Mouse (Mus musculus) neural tube, embryonic 15.5 days (tissue): ENCODE measurements at regions not wholly inside any gene's neighbourhood (a gene's known extent, or its start where the extent isn't known, plus 50 kb on each side); places are given as distances from the start of the nearest gene placed in this dataset.

Source experiments
- ATAC-seq: fragments of 200-750 bp; cut with Nextera tagmentation; 2 replicates; pipeline ENCODE4 v1.8.0; 2017; ENCODE audit warnings: mild to moderate bottlenecking, moderate TSS enrichment, moderate library complexity; ENCODE audit not compliant: low FRiP score
- H3K27ac ChIP-seq: fragments of 300-500 bp; sonication (generic); replicated peaks from 2 replicates; pipeline ENCODE4 v1.5.1; 2015; ENCODE audit warnings: mild to moderate bottlenecking, inconsistent platforms
- H3K27me3 ChIP-seq: fragments of 300-500 bp; sonication (generic); replicated peaks from 2 replicates; pipeline ENCODE4 v1.6.1; 2015; ENCODE audit warnings: inconsistent platforms
- H3K36me3 ChIP-seq: fragments of 300-500 bp; sonication (generic); 2 replicates; pipeline ENCODE4 v1.6.1; 2015; ENCODE audit warnings: inconsistent platforms
- H3K4me1 ChIP-seq: fragments of 300-500 bp; sonication (generic); 2 replicates; pipeline ENCODE4 v1.6.1; 2015; ENCODE audit warnings: inconsistent platforms
- H3K4me2 ChIP-seq: fragments of 300-500 bp; sonication (generic); 2 replicates; pipeline ENCODE4 v1.6.1; 2015; ENCODE audit warnings: inconsistent platforms, mild to moderate bottlenecking, moderate library complexity
- H3K4me3 ChIP-seq: fragments of 300-500 bp; sonication (generic); replicated peaks from 2 replicates; pipeline ENCODE4 v1.5.1; 2015; ENCODE audit warnings: mild to moderate bottlenecking, inconsistent platforms
- H3K9ac ChIP-seq: fragments of 300-500 bp; sonication (generic); replicated peaks from 2 replicates; pipeline ENCODE4 v1.6.1; 2015; ENCODE audit warnings: mild to moderate bottlenecking, inconsistent platforms
- H3K9me3 ChIP-seq: fragments of 300-500 bp; sonication (generic); replicated peaks from 2 replicates; pipeline ENCODE4 v1.6.1; 2016; ENCODE audit warnings: inconsistent platforms
- WGBS: fragments of 180-500 bp; shearing (Covaris S2); methylation state at CpG from one replicate; pipeline ENCODE4 v1.1.7; 2015; ENCODE audit warnings: mixed read lengths; 5-methylcytosine and 5-hydroxymethylcytosine counted together

DNA sequence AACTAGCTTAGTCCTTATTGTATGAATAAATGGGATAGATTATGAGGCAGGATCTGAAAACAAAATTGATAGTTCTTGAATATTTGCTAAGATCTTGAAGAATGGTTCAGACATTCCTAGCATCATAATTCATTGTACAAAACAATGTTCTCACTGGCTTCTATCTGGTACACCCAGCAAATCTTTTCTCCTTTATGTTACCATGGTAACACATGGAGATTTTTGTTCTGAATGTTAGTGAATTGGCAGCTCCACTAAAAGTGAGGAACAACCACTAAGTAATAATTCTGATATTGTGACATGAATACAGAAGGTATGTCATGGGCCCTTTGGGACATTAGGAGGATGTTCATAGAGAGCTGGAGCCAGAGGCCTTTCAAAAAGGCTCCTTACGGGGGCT lies 639.8 kb downstream of the Gsdmc2 start:
- H3K4me2 ChIP-seq: no peak overlapping the region
- H3K27me3 ChIP-seq: no peaks in the 10 kb centered on the region
- no peaks in the 10 kb centered on the region for H3K36me3 ChIP-seq
- H3K27ac ChIP-seq: no peak overlapping the region
- H3K4me1 ChIP-seq: 0 out of 2 replicates have a peak, but pooled peaks cover 3% of the 10 kb centered on the region
- no peak overlapping the region for H3K9ac ChIP-seq
- H3K9me3 ChIP-seq: no peaks in the 10 kb centered on the region
- 91% methylated on average over 1 of the region's 1 CpGs for WGBS
- no peak for ATAC-seq
- no peak overlapping the region for H3K4me3 ChIP-seq

DNA sequence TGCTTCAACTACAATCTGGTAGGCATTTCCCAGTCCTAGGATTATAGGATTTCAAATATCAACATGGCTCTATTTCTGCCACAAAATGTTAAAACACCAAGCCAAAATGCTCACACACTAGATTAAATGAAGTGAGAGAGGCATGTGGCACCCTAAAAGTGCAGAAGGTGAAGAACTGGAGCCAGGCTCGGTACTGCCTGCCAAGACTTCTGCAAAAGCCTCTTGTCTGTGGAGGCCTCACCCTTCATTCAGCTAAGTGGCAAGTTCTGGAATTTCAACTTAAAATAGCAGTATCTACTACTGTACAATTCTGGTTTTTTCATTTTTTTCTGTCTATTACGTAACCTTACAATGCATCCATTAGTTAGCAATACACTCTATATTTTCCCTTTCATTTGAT lies 649.9 kb downstream of the Gsdmc2 start:
- no peak overlapping the region for H3K4me3 ChIP-seq
- no peak overlapping the region for H3K4me2 ChIP-seq
- no peak overlapping the region for H3K9ac ChIP-seq
- no peaks in the 10 kb centered on the region for H3K36me3 ChIP-seq
- no peaks in the 10 kb centered on the region for H3K4me1 ChIP-seq
- H3K9me3 ChIP-seq: no peaks in the 10 kb centered on the region
- ATAC-seq: no peak
- no peak overlapping the region for H3K27ac ChIP-seq
- 92% methylated on average over 2 of the region's 2 CpGs for WGBS
- H3K27me3 ChIP-seq: no peaks in the 10 kb centered on the region

DNA sequence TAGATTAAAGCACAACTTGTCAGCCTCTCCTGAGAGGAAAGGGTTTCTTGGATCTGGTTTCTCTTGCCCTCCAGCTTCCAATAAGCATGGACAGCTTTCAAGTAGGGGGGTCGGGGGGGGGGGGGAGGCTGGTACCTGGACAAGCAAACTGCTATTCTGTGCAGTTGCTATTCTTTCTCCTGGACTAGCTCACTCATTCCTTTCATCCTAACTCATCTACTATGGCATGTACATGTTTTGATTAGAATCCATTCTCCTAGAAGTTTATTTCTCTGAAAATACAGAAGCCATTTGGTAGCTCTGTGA lies 650.5 kb downstream of the Gsdmc2 start:
- H3K9me3 ChIP-seq: no peaks in the 10 kb centered on the region
- H3K27ac ChIP-seq: no peak overlapping the region
- no peaks in the 10 kb centered on the region for H3K27me3 ChIP-seq
- H3K4me3 ChIP-seq: no peak overlapping the region
- WGBS: 55% methylated on average over 1 of the region's 1 CpGs
- ATAC-seq: no peak
- no peak overlapping the region for H3K9ac ChIP-seq
- H3K4me2 ChIP-seq: no peak overlapping the region
- no peaks in the 10 kb centered on the region for H3K36me3 ChIP-seq
- no peaks in the 10 kb centered on the region for H3K4me1 ChIP-seq

DNA sequence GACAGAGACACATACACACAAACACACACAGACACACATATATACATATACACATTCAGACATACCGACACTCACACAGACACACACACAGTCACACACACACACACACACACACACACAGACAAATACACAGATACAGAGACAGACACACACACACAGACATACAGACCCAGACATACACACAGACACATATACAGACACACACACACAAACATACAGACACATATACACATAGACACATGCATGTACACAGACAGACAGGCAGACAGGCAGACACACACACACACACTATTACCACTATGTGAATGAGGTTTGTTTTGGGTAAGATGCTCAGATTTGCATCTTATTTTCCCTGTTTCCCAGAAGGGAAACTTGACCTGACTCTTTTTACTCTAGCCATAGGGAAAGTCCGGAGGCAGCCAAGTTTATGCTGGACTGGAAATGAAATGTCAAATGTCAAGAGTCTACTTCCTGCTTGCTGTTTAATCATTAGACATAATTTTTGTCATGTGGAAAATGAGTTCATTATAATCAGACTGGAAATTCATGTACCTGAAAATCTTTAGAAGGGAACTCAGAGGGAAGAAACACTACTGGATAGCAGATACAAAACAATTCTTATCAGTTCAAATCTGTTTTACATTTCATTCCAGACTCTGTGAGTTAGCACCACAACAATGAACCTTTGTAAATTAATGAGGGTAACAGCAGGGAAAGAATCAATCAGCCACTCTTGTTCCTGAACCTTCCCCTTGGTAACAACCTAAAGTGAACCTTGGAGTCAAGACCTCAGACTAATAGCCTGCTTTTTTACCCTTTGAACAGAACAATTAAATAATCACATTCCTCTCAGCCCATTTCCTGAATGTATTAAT lies 651.1 kb downstream of the Gsdmc2 start:
- Histone ChIP-seq H3K9me3 (no peaks in the 10 kb centered on the region), H3K9ac (no peak overlapping the region), H3K27me3 (no peaks in the 10 kb centered on the region), H3K27ac (no peak overlapping the region), H3K4me1 (no peaks in the 10 kb centered on the region), H3K4me3 (no peak overlapping the region), H3K4me2 (no peak overlapping the region), H3K36me3 (no peaks in the 10 kb centered on the region)
- ATAC-seq: no peak
- 65% methylated on average over 2 of the region's 2 CpGs for WGBS

DNA sequence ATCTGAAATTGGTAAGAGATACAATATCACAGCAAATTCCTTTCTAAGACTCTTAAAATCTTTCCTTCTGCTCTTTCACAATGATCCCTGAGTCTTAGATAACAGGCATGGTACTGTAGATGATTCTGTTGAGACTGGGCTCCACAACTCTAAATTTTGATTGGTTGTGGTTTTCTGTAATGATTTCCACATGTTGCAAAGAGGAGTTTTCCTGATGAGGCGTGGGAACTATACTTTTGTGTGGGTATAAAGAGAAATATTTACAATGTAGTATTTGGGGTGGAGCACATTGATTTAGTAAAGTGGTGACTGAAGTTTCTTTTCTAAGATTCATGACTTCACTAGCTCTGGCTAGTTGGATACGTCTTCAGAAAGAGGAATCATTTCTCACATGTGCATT lies 653.2 kb downstream of the Gsdmc2 start:
- no peak overlapping the region for H3K9ac ChIP-seq
- no peaks in the 10 kb centered on the region for H3K36me3 ChIP-seq
- H3K27me3 ChIP-seq: no peaks in the 10 kb centered on the region
- no peak overlapping the region for H3K4me3 ChIP-seq
- H3K4me1 ChIP-seq: no peaks in the 10 kb centered on the region
- WGBS: 88% methylated on average over 2 of the region's 2 CpGs
- H3K4me2 ChIP-seq: no peak overlapping the region
- no peak overlapping the region for H3K27ac ChIP-seq
- H3K9me3 ChIP-seq: no peaks in the 10 kb centered on the region
- no peak for ATAC-seq

DNA sequence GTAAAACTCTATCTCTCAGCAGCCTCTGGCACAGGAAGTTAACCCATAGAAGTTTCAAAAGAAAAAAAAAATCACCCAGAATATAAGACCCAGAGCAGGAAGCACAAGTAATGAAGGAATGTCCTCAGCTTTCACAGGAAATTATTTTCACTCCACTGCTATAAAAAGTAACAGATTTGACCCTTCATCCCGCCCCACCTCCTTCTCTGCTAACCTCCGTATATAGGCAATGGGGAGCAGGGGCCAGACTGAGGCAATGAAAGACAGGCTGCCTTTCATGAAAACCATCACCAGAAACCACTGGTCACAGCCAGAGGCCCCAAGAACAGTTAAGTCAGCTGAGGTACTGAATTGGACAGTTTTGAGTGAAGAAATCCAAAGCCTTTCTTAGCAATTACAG lies 654.9 kb downstream of the Gsdmc2 start:
- H3K4me3 ChIP-seq: no peak overlapping the region
- H3K27ac ChIP-seq: no peak overlapping the region
- no peaks in the 10 kb centered on the region for H3K27me3 ChIP-seq
- H3K4me1 ChIP-seq: no peaks in the 10 kb centered on the region
- H3K9me3 ChIP-seq: no peaks in the 10 kb centered on the region
- no peak overlapping the region for H3K4me2 ChIP-seq
- no peak overlapping the region for H3K9ac ChIP-seq
- WGBS: 61% methylated on average over 2 of the region's 2 CpGs
- ATAC-seq: no peak
- H3K36me3 ChIP-seq: no peaks in the 10 kb centered on the region

DNA sequence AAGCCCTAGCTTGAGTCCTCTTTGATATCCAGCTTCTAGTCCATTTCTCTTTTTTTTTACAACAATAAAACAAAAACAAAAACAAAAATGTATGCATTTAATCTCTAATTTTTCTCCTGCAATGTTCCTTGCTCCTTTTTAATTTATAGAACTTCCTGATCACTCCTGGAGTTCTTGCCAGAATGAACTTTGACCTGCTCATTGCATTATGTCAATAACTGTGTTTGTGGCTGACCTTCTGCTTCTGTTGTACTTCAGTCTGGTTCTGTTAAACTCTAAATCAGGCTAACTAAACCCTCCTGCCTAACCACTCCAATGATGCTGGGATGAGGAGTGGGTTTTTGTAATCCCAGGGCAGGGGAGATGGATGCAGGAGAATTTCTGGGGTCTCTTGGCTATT lies 674.0 kb downstream of the Gsdmc2 start:
- no peak for ATAC-seq
- no peak overlapping the region for H3K27ac ChIP-seq
- H3K9me3 ChIP-seq: no peaks in the 10 kb centered on the region

DNA sequence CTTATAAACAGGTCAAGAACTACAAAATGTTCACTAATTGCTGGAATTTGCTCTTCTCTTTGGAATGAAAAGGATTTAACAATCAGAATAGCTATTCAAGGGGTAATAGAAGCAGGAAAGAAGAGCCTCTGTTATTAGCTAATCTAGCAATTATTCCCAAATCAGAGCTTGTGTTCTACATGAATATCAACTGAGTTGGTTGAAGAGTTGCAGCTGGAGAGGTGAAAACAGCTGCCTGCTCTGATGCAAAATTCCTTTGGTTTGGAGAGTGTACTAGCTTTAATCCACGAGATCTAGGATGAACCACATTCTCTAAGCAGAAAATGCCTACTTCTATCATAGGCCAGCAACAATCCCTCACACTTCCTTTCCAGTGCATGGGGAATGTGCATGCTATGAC lies 674.8 kb downstream of the Gsdmc2 start:
- Histone ChIP-seq H3K9me3 (no peaks in the 10 kb centered on the region), H3K27me3 (no peaks in the 10 kb centered on the region)
- 89% methylated on average over 1 of the region's 1 CpGs for WGBS

More for the DNA sequence above, 674.0 kb downstream of the Gsdmc2 start:
- Histone ChIP-seq H3K9ac (no peak overlapping the region), H3K4me3 (no peak overlapping the region), H3K4me2 (no peak overlapping the region), H3K27me3 (no peaks in the 10 kb centered on the region), H3K36me3 (no peaks in the 10 kb centered on the region), H3K4me1 (no peaks in the 10 kb centered on the region)

DNA sequence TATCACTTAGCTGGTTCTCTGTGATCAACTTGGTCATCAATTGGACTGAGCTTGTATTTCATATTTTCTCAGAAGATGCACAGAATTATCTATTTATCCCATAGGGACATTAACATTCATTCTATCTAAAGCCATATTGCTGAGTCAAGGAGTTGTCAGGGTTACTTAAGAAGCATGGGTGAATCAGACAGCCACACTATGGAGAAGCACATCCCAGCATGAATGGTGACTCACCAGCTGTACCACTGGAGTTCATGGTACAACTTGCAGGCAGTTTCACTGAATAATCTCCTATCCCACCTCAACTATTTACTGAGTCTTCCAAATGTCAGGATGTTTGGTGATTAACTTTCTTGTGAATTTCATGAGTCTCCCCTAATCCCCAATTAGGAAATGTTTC lies 678.6 kb downstream of the Gsdmc2 start:
- Histone ChIP-seq H3K27ac (no peak overlapping the region), H3K9me3 (no peaks in the 10 kb centered on the region), H3K36me3 (no peaks in the 10 kb centered on the region), H3K4me2 (no peak overlapping the region), H3K4me1 (peaks cover 5% of the 10 kb centered on the region; the same call in 1 of the 2 replicates), H3K27me3 (no peaks in the 10 kb centered on the region), H3K9ac (no peak overlapping the region), H3K4me3 (no peak overlapping the region)
- no peak for ATAC-seq

More for the DNA sequence above, 674.8 kb downstream of the Gsdmc2 start:
- H3K4me2 ChIP-seq: no peak overlapping the region
- H3K9ac ChIP-seq: no peak overlapping the region
- H3K27ac ChIP-seq: no peak overlapping the region
- H3K4me1 ChIP-seq: no peaks in the 10 kb centered on the region
- no peak for ATAC-seq
- no peak overlapping the region for H3K4me3 ChIP-seq
- H3K36me3 ChIP-seq: no peaks in the 10 kb centered on the region

DNA sequence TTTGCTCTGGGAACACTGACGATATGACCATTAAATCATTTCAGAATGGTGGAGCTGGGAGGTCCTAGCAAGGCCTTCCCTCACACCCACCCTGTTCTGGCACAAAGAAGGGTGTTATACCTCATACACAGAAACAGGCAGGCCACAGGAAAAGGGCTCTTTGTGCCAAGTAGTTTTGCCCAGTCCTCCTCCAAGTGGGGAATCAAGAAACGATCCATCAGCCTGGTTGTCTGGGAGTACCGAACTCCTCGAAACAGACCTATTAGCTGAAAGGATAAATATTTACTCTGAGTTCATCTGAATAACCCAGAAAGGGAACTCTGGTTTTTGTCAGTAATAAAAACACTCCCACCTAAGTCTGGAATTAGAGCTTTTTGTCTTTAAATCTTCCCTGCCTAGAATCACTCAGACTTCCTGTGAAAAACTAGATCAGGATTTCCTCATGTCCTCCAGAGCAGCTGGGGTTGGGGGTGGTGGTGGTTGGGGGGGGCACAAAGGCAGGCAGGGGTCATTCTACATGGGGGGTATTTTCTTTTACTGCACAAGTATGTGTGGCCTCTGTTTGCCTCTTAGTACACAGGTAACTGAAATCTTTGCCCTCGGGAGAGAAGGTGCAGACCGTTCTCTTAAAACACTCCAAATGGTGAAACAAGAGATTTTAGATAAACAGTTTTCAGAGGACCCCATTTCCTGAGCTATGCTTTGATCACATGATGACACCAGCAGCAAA lies 681.3 kb downstream of the Gsdmc2 start:
- ATAC-seq: no peak
- no peak overlapping the region for H3K9ac ChIP-seq
- no peaks in the 10 kb centered on the region for H3K9me3 ChIP-seq
- no peaks in the 10 kb centered on the region for H3K36me3 ChIP-seq
- no peaks in the 10 kb centered on the region for H3K27me3 ChIP-seq
- WGBS: 50% methylated on average over 6 of the region's 6 CpGs
- no peak overlapping the region for H3K4me3 ChIP-seq
- peaks cover 5% of the 10 kb centered on the region; the same call in 1 of the 2 replicates for H3K4me1 ChIP-seq
- H3K27ac ChIP-seq: no peak overlapping the region
- H3K4me2 ChIP-seq: no peak overlapping the region

DNA sequence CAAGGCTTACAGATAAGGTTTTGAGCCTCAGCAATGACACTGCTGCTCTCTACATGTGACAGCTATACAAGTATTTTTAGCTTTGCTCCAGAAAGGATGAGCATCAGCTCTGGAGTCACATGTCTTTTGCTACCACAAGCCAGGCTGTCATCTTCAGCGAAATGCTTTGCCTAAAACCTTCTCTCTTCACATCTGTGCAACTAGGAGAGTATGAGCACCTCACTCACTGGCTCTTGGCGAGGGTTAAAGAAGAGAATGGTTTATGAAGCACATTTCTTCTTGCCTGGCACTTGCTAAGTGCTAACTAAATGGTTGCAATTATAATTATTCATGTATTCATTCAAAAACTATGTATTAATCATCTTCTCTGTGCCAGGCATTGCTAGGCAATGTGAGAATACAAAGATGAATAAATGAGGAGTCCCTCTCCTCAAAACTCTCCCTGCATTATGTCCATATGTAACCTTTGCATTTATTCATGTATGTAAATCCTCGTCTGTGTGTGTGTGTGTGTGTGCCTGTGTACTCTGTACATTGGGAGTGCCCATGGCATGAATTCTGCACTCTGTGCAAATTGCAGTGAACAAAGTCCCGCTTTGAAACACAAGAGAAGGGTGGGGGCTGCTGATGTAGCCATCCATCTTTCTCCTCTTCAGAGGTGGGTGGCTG lies 682.0 kb downstream of the Gsdmc2 start:
- H3K9ac ChIP-seq: no peak overlapping the region
- no peak overlapping the region for H3K4me2 ChIP-seq
- no peaks in the 10 kb centered on the region for H3K9me3 ChIP-seq
- H3K27me3 ChIP-seq: no peaks in the 10 kb centered on the region
- H3K36me3 ChIP-seq: no peaks in the 10 kb centered on the region
- H3K27ac ChIP-seq: no peak overlapping the region
- ATAC-seq: no peak
- H3K4me1 ChIP-seq: peaks cover 5% of the 10 kb centered on the region; the same call in 1 of the 2 replicates
- no peak overlapping the region for H3K4me3 ChIP-seq
- WGBS: 56% methylated on average over 4 of the region's 4 CpGs
